Mouse (Mus musculus) heart, postnatal 0 days (tissue): ENCODE results near the gene Krt80. TPM values are rescaled to one million over a fixed set of nuclear protein-coding genes. Genes with fewer than 3 reads are reported as not detected.

Experiments used
- ATAC-seq: fragments of 200-750 bp; cut with Nextera tagmentation; 2 replicates; pipeline ENCODE4 v1.8.0; 2017; ENCODE audit warnings: low read depth, moderate number of reproducible peaks, moderate library complexity; ENCODE audit not compliant: insufficient read depth
- DNase-seq: peaks from one replicate; pipeline ENCODE4 v3.0.0-alpha.2; 2016; ENCODE audit warnings: low spot score
- H3K27ac ChIP-seq: fragments of 300-500 bp; sonication (generic); 2 replicates; pipeline ENCODE4 v1.5.1; 2014; ENCODE audit warnings: low read depth, mild to moderate bottlenecking
- H3K27me3 ChIP-seq: fragments of 300-500 bp; sonication (generic); 2 replicates; pipeline ENCODE4 v1.6.1; 2014; ENCODE audit warnings: low read length, mixed read lengths; ENCODE audit not compliant: control insufficient read depth, insufficient read depth
- H3K36me3 ChIP-seq: fragments of 300-500 bp; sonication (generic); replicated peaks from 2 replicates; pipeline ENCODE4 v1.6.1; 2014; ENCODE audit warnings: low read length, mixed read lengths; ENCODE audit not compliant: control insufficient read depth, insufficient read depth
- H3K4me1 ChIP-seq: fragments of 300-500 bp; sonication (generic); 2 replicates; pipeline ENCODE4 v1.6.1; 2014; ENCODE audit warnings: antibody characterized with exemption; ENCODE audit not compliant: control insufficient read depth, insufficient read depth
- H3K4me2 ChIP-seq: fragments of 300-500 bp; sonication (generic); 2 replicates; pipeline ENCODE4 v1.6.1; 2014; ENCODE audit warnings: low read depth, mild to moderate bottlenecking, low read length, moderate library complexity
- H3K4me3 ChIP-seq: fragments of 300-500 bp; sonication (generic); 2 replicates; pipeline ENCODE4 v1.5.1; 2014; ENCODE audit warnings: low read depth, low read length
- H3K9ac ChIP-seq: fragments of 300-500 bp; sonication (generic); replicated peaks from 2 replicates; pipeline ENCODE4 v1.6.1; 2014; ENCODE audit warnings: low read depth, low read length, mixed read lengths
- H3K9me3 ChIP-seq: fragments of 300-500 bp; sonication (generic); replicated peaks from 2 replicates; pipeline ENCODE4 v1.6.1; 2016; ENCODE audit warnings: low read length; ENCODE audit not compliant: control insufficient read depth
- CTCF ChIP-seq: IDR thresholded peaks from 2 replicates; pipeline ENCODE4 v1.5.1; 2016; ENCODE audit warnings: antibody characterized with exemption, control low read depth, low read depth
- EP300 ChIP-seq: IDR thresholded peaks from 2 replicates; pipeline ENCODE4 v1.6.1; 2016; ENCODE audit warnings: antibody characterized with exemption, low read depth
- WGBS: fragments of 180-500 bp; shearing (Covaris S2); extraction: QIAGEN DNeasy Blood & Tissue Kit; methylation state at CpG from one replicate; pipeline ENCODE4 v1.1.7; 2014; 5-methylcytosine and 5-hydroxymethylcytosine counted together
- polyA plus RNA-seq: library from polyadenylated mRNA; unstranded; fragments of >200 nt; fragmentation: Nextera tagmentation; extraction: Ambion mirVana; gene quantifications from 2 replicates; pipeline ENCODE4 v1.2.1, GENCODE M21; 2015
- total RNA-seq: library from RNA; depleted of rRNA; stranded (reverse); fragments of >200 nt; gene quantifications from 2 replicates; pipeline ENCODE4 v1.2.3, GENCODE M21; 2014; ENCODE audit warnings: low replicate concordance

Krt80 gene
- total and polyA plus RNA-seq, 2 experiments from 2014 or later, result 2.2 to 5.9 TPM

DNA sequence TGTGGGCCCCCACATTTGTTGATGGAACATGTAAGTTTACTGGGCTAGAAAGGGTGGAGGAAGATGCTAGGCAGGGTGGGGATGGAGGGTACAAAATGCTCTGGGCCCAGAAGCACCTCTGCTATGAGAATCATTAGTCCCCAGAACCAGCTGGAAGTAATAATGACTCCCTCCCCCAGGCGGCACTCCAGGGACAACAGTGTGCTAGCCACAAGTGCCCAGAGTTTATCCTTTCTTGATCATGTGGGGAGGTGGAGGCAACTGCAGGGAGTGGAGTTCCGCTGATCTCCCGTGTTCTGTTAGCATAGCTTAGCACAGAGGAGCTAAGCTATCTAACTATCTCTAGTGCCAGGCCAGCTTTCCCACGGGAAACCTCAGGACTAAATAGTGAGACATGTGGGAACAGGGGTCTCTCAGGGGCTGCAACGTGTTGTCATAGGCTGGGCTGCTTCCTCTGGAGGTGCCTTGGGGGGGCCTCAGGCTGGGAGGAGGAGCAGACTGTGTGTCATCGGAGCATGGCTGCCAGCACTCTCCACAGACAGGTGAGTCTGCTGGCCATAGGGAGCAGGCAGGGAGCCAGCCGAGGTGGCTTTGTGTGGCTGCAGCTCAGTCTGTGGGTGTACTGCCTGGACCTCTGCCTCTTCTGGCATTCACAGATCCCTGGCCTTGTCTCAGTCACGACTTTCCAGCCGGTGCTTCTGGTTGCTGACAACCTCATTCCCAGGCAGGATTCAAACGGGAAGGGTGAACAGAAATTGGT lies 17.1 kb downstream of the Krt80 start:
- no peak overlapping the region for H3K9ac ChIP-seq
- no peaks in the 10 kb centered on the region for H3K27me3 ChIP-seq

DNA sequence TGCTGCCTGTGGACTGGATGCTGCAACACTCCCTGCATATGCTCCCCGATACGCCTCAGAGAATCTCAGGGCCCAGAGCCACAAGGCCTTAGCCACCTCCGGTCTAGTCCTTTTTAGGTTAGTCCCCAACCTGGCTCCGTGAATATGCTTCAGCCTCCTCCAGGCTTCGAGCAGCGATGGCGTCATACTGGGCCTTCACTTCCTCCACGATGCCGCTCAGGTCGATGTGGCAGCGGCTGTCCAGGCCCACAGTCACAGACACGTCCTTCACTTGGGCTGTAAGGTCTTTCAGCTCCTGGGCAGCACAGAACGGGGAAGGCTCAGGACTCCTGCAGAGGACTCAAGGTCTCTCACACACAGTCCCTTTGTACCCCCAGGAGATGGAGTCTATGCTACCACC lies 17.9 kb downstream of the Krt80 start:
- no peak for DNase-seq
- H3K27me3 ChIP-seq, result no peaks in the 10 kb centered on the region
- no peak for ATAC-seq

More for the DNA sequence above, 17.1 kb downstream of the Krt80 start:
- Histone ChIP-seq H3K4me3 (no peak overlapping the region), H3K4me1 (no peaks in the 10 kb centered on the region), H3K27ac (no peak overlapping the region), H3K9me3 (no peaks in the 10 kb centered on the region), H3K4me2 (no peak overlapping the region), H3K36me3 (no peaks in the 10 kb centered on the region)
- WGBS, result 45% methylated on average over 10 of the region's 10 CpGs
- TF ChIP-seq EP300 (no peak), CTCF (no peak)
- ATAC-seq (no peak), DNase-seq (no peak)

DNA sequence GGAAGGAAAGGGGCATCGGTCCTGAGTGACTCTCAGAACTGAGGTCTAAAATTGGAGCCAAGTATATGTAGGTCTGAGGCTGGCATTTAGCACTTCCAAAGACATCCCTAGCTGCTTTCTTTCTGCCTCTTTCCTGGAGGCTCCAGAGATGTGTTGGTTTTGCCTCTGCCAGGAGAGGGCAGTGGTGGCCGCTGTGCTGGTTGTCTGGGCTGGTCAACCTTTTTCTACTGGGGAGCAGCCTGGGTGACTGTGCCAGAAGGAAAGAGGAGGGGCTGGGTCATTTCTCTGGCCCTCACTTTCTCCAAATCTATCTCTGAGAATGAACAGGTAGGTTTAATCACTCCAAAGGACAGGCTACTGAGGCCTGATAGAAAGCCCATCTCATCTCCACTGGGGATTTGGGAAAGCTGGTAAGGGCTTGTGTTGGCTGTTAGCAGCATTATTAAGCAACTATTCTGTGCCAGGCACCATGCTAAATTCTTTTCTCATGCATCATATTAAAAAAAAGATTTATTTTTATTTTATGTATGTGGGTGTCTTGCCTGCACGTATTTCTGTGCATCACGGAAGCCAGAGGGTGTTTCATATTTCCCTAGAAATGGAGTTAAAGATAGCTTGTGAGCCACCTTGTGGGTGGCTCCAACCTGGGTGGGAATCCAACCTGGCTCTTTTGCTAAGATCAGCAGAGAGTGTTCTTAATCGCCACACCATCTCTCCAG lies 28.0 kb downstream of the Krt80 start:
- no peak overlapping the region for H3K27ac ChIP-seq
- TF ChIP-seq CTCF (peak; percentile 71), EP300 (no peak)
- 54% methylated on average over 5 of the region's 5 CpGs for whole genome bisulfite sequencing
- no peak overlapping the region for H3K4me2 ChIP-seq
- ATAC-seq (no peak), DNase-seq (no peak)
- no peak overlapping the region for H3K9ac ChIP-seq
- no peaks in the 10 kb centered on the region for H3K9me3 ChIP-seq
- no peak overlapping the region for H3K4me3 ChIP-seq
- H3K27me3 ChIP-seq, result no peaks in the 10 kb centered on the region
- H3K36me3 ChIP-seq, result no peaks in the 10 kb centered on the region
- H3K4me1 ChIP-seq, result no peaks in the 10 kb centered on the region

More for the DNA sequence above, 17.9 kb downstream of the Krt80 start:
- Histone ChIP-seq H3K9ac (no peak overlapping the region), H3K4me2 (no peak overlapping the region), H3K36me3 (no peaks in the 10 kb centered on the region), H3K9me3 (no peaks in the 10 kb centered on the region), H3K27ac (no peak overlapping the region), H3K4me1 (no peaks in the 10 kb centered on the region), H3K4me3 (no peak overlapping the region)
- 79% methylated on average over 13 of the region's 13 CpGs for WGBS
- TF ChIP-seq CTCF (no peak), EP300 (no peak)

DNA sequence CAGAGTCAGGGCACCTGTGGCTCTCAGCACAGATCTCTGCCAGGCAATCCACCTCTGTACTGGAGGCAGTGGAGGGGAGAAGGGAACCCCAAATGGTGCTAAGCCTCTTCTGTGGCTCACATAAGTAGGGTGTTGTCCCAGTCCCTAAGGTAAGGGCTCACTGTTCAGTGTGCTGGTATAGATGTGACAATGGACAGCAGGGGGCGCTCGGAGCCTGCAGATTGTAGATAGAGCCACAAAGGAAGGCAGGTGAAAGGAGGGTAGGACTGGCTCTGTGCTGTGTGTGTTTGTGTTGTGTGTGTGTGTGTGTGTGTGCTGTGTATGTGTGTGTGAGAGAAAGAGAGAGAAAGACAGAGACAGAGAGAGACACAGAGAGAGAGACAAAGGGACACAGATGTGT lies 30.4 kb downstream of the Krt80 start:
- TF ChIP-seq EP300 (no peak), CTCF (peak; percentile 97)
- DNase-seq (peak; percentile 86), ATAC-seq (peak; percentile 72)
- no peaks in the 10 kb centered on the region for H3K36me3 ChIP-seq
- H3K27ac ChIP-seq, result no peak overlapping the region
- WGBS, result 0% methylated on average over 2 of the region's 2 CpGs
- no peaks in the 10 kb centered on the region for H3K27me3 ChIP-seq
- no peak overlapping the region for H3K9ac ChIP-seq
- H3K9me3 ChIP-seq, result no peaks in the 10 kb centered on the region
- no peaks in the 10 kb centered on the region for H3K4me1 ChIP-seq
- H3K4me3 ChIP-seq, result no peak overlapping the region
- H3K4me2 ChIP-seq, result no peak overlapping the region

DNA sequence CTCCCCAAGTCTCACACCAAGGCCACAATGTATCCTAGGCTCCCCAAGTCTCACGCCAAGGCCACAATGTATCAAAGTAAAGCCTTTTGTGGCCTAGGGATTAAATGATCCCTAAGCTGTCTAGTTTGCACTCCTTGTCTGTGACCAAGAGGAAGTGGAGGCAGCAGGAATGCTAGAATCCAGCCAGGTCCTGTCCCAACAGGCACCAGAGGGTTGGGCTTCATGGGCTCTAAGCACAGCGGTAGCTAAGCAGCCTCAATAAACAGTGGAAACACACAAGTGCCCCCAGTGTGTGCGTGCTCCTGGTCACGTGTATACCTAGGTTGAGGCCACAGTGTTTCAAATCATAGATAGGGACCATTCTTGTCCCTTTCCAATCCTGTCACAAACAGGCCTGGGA lies 31.6 kb downstream of the Krt80 start:
- Histone ChIP-seq H3K9me3 (no peaks in the 10 kb centered on the region), H3K4me3 (no peak overlapping the region), H3K9ac (no peak overlapping the region), H3K27ac (no peak overlapping the region), H3K27me3 (no peaks in the 10 kb centered on the region), H3K4me1 (no peaks in the 10 kb centered on the region), H3K36me3 (no peaks in the 10 kb centered on the region), H3K4me2 (no peak overlapping the region)
- TF ChIP-seq CTCF, result no peak
- TF ChIP-seq EP300, result no peak
- WGBS, result 60% methylated on average over 4 of the region's 4 CpGs
- ATAC-seq (no peak), DNase-seq (no peak)
